Mouse (Mus musculus) erythroblast, embryonic 14.5 days (primary cell): Measurements from ENCODE around the gene Vps35. TPM values are rescaled to one million over a fixed set of nuclear protein-coding genes. Genes with fewer than 3 reads are reported as not detected.

ENCODE experiments used
- H3K27me3 ChIP-seq: 2 replicates; pipeline ENCODE4 v1.6.1; 2012; ENCODE audit warnings: inconsistent platforms; ENCODE audit not compliant: control insufficient read depth
- H3K36me3 ChIP-seq: 2 replicates; pipeline ENCODE4 v1.6.1; 2012; ENCODE audit warnings: mild to moderate bottlenecking, inconsistent platforms; ENCODE audit not compliant: control insufficient read depth
- H3K4me1 ChIP-seq: 2 replicates; pipeline ENCODE4 v1.6.1; 2012; ENCODE audit warnings: inconsistent platforms; ENCODE audit not compliant: control insufficient read depth
- H3K4me3 ChIP-seq: replicated peaks from 2 replicates; pipeline ENCODE3; 2012; ENCODE audit warnings: moderate library complexity, mild to moderate bottlenecking, inconsistent platforms
- H3K9me3 ChIP-seq: 2 replicates; pipeline ENCODE4 v1.6.1; 2012; ENCODE audit warnings: low read length, inconsistent platforms, mixed read lengths; ENCODE audit not compliant: control insufficient read depth
- GATA1 ChIP-seq: IDR thresholded peaks from 2 replicates; pipeline ENCODE4 v1.6.1; 2012; ENCODE audit warnings: low read length, inconsistent platforms, mixed read lengths
- TAL1 ChIP-seq: IDR thresholded peaks from 3 replicates; pipeline ENCODE4 v1.6.1; 2012; ENCODE audit warnings: low read length, inconsistent platforms, mixed read lengths
- polyA plus RNA-seq: library from polyadenylated mRNA; stranded (reverse); fragments of >175 nt; gene quantifications from 2 replicates; pipeline ENCODE4 v1.2.3, GENCODE M21; 2012

Gene Vps35
- polyA plus RNA-seq, 1 experiment, result 0.55 TPM

- no peaks in the 10 kb centered on the region for H3K9me3 ChIP-seq
- H3K4me1 ChIP-seq, result no peaks in the 10 kb centered on the region
- H3K36me3 ChIP-seq, result no peaks in the 10 kb centered on the region
- TF ChIP-seq TAL1 (no peak), GATA1 (no peak)
- no peak overlapping the region for H3K4me3 ChIP-seq
- peaks cover 2% of the 10 kb centered on the region; the same call in 1 of the 2 replicates for H3K27me3 ChIP-seq
Measured at GRCm38 (mm10) chr8:85227297-85227696, 72.3 kb downstream of the Vps35 start.

GRCm38 (mm10) chr8:85225688-85226087, 73.9 kb downstream of the Vps35 start, which contains the start of gene Olfr371:
Gene Olfr371 (plus strand): TSS chr8:85225988.
- Histone ChIP-seq H3K27me3 (peaks cover 4% of the 10 kb centered on the region), H3K36me3 (no peaks in the 10 kb centered on the region), H3K4me3 (no peak within 1 kb of the TSS), H3K9me3 (no peaks in the 10 kb centered on the region), H3K4me1 (no peaks in the 10 kb centered on the region)
- TF ChIP-seq TAL1 (no peak), GATA1 (no peak)

DNA sequence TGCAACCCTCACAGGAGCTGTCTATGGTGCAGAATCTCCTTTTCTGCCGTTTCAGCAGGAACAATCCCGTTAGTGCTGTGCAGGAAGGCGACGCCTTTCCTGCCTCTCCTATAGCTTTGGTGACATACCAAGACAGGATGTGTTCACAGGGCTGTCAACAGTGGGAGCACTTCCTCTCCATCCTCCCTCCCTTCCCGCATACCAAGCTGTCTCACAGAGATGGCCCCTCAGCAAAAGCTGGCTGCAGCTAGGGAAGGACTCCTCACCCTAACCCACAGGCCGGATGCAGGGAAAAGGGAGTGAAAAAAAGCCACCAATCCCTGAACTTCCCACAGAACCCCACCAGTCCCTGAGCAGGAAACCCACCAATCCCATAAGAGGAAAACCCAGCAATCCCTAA, 78.6 kb downstream of the Vps35 start:
- Histone ChIP-seq H3K4me1 (no peaks in the 10 kb centered on the region), H3K27me3 (peaks cover 4% of the 10 kb centered on the region), H3K9me3 (no peaks in the 10 kb centered on the region), H3K4me3 (no peak overlapping the region), H3K36me3 (no peaks in the 10 kb centered on the region)
- TF ChIP-seq TAL1 (no peak), GATA1 (no peak)

DNA sequence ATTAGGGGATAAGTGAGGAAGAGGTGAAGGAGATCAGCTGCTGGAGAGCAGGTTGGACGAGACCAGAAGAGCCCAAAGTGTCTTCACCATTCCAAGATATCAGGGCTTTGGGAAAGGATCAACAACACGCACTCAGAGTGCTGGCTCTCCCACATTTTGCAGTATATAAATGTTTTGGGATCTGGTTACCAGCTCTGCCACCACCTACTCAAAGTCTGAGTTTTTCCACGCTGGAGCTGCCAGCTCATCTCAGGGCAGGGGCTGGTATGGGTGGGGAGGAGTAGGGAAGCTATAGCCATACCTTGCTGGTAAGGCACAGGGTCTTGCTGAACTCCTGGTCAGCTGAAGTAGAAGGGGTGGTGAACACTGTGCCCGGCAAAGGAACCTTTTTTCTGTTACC, 79.4 kb downstream of the Vps35 start:
- H3K27me3 ChIP-seq, result peaks cover 2% of the 10 kb centered on the region; the same call in 1 of the 2 replicates
- no peaks in the 10 kb centered on the region for H3K4me1 ChIP-seq
- H3K4me3 ChIP-seq, result no peak overlapping the region
- TF ChIP-seq GATA1 (no peak), TAL1 (no peak)
- no peaks in the 10 kb centered on the region for H3K36me3 ChIP-seq
- no peaks in the 10 kb centered on the region for H3K9me3 ChIP-seq

Other genes with a start within 250 kb of the Vps35 start
- 0.54 and 0.63 TPM in 2 replicates for gene Fbxw9, start 239.7 kb downstream of the Vps35 start, polyA plus RNA-seq
- 0.37 TPM in 1 of 2 replicates, not detected in the other for gene Gm5741, start 231.8 kb downstream of the Vps35 start, polyA plus RNA-seq
- 2.0 and 2.1 TPM in 2 replicates for gene Dhps, start 228.0 kb downstream of the Vps35 start, polyA plus RNA-seq
- gene Wdr83os, start 219.1 kb downstream of the Vps35 start, polyA plus RNA-seq, result 0.28 and 1.5 TPM in 2 replicates
- gene Wdr83, start 218.5 kb downstream of the Vps35 start, polyA plus RNA-seq, result 2.7 and 4.7 TPM in 2 replicates
- 0.13 and 0.27 TPM in 2 replicates for gene Man2b1, start 216.5 kb downstream of the Vps35 start, polyA plus RNA-seq
- gene Zfp791, start 176.7 kb downstream of the Vps35 start, polyA plus RNA-seq, result 0.01 TPM in 1 of 2 replicates, not detected in the other
- gene Cks1brt, start 147.9 kb downstream of the Vps35 start, polyA plus RNA-seq, result not detected in 2 replicates
- gene Olfr371, start 73.8 kb downstream of the Vps35 start, polyA plus RNA-seq, result not detected in 2 replicates
- 0.90 and 2.3 TPM in 2 replicates for gene Orc6, start 170 bp downstream of the Vps35 start, polyA plus RNA-seq
- 8.6 and 10.8 TPM in 2 replicates for gene Mylk3, start 86.5 kb upstream of the Vps35 start, polyA plus RNA-seq
- gene 4921524J17Rik, start 133.0 kb upstream of the Vps35 start, polyA plus RNA-seq, result 2.1 and 2.7 TPM in 2 replicates
- 0.09 TPM in 1 of 2 replicates, not detected in the other for gene Gpt2, start 192.8 kb upstream of the Vps35 start, polyA plus RNA-seq